Mouse (Mus musculus) liver, embryonic 12.5 days (tissue): ENCODE measurements around the gene Gm21970. TPM values are rescaled to one million over a fixed set of nuclear protein-coding genes. Genes with fewer than 3 reads are reported as not detected.

Experiments used
- ATAC-seq: fragments of 200-750 bp; cut with Nextera tagmentation; 2 replicates; pipeline ENCODE4 v1.8.0; 2017; ENCODE audit warnings: moderate number of reproducible peaks, mild to moderate bottlenecking, moderate library complexity
- H3K27ac ChIP-seq: fragments of 300-500 bp; sonication (generic); 2 replicates; pipeline ENCODE4 v1.5.1; 2016; ENCODE audit warnings: mild to moderate bottlenecking
- H3K27me3 ChIP-seq: fragments of 300-500 bp; sonication (generic); replicated peaks from 2 replicates; pipeline ENCODE4 v1.6.1; 2016; ENCODE audit warnings: mild to moderate bottlenecking, moderate library complexity
- H3K36me3 ChIP-seq: fragments of 300-500 bp; sonication (generic); 2 replicates; pipeline ENCODE4 v1.6.1; 2016; ENCODE audit warnings: mild to moderate bottlenecking, moderate library complexity
- H3K4me1 ChIP-seq: fragments of 300-500 bp; sonication (generic); 2 replicates; pipeline ENCODE4 v1.6.1; 2016
- H3K4me2 ChIP-seq: fragments of 300-500 bp; sonication (generic); 2 replicates; pipeline ENCODE4 v1.6.1; 2016; ENCODE audit warnings: mild to moderate bottlenecking, moderate library complexity
- H3K4me3 ChIP-seq: fragments of 300-500 bp; sonication (generic); 2 replicates; pipeline ENCODE4 v1.5.1; 2016; ENCODE audit warnings: mild to moderate bottlenecking, moderate library complexity
- H3K9ac ChIP-seq: fragments of 300-500 bp; sonication (generic); 2 replicates; pipeline ENCODE4 v1.6.1; 2016; ENCODE audit warnings: mild to moderate bottlenecking, moderate library complexity
- H3K9me3 ChIP-seq: fragments of 300-500 bp; sonication (generic); replicated peaks from 2 replicates; pipeline ENCODE4 v1.6.1; 2016; ENCODE audit warnings: mild to moderate bottlenecking, moderate library complexity
- WGBS: fragments of 180-500 bp; shearing (Covaris S2); methylation state at CpG from one replicate; pipeline ENCODE4 v1.1.7; 2016; ENCODE audit not compliant: insufficient replicate concordance; 5-methylcytosine and 5-hydroxymethylcytosine counted together
- polyA plus RNA-seq: library from polyadenylated mRNA; unstranded; fragments of >200 nt; fragmentation: Nextera tagmentation; extraction: Ambion mirVana; gene quantifications from 2 replicates; pipeline ENCODE4 v1.2.1, GENCODE M21; 2016

Gm21970 gene
- not detected in 2 replicates for polyA plus RNA-seq

DNA sequence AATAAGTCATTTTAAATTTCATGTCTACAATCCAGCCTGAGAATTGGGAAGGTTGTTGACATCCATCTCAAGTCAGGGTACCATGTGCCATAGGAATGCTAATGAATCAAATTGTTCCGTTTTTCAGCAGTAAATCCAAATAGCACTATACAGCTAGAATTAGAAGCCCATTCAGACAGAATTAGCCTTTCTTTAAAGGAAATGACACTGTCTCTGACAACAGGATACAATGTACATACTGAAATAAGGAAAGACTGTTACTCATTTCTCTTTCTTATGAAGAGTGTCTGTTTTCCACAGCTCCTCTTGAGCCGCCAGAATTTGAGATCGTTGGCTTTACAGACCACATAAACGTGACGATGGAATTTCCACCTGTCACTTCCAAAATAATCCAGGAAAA is at the start of gene Gm21970:
Gene Gm21970, plus strand, starts transcription at position 301 of the 400 bp plus-strand sequence.
- Histone ChIP-seq H3K4me1 (peaks cover 24% of the 10 kb centered on the region), H3K4me3 (no peak within 1 kb of the TSS), H3K9me3 (peaks cover 9% of the 10 kb centered on the region; the same call in 1 of the 2 replicates), H3K27ac (no peak within 1 kb of the TSS), H3K36me3 (peaks cover 99% of the 10 kb centered on the region), H3K27me3 (no peaks in the 10 kb centered on the region), H3K9ac (no peak within 1 kb of the TSS), H3K4me2 (no peak within 1 kb of the TSS)
- WGBS: 85% methylated on average over 5 of the region's 5 CpGs
- ATAC-seq: no peak

DNA sequence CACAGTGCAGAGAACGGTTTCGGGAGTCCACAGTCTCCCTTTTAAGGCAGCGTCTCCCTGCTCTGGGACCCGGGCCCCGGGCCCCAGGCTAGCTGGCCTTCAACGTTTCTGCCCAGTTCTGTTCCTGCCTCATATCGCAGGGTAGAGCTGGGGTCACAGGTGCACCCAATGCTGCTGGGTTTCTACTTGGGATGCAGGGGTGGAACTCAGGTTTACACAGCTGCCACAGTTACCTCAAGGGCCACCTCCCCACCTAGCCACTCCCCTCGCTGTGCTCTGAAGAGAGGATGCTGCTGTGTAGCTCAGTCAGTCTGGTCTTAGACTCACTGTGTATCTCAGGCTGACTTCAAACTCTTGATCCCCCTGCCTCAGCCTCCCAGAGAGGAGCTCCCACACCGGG is 45.0 kb upstream of the Gm21970 start:
- H3K27ac ChIP-seq: no peak overlapping the region
- ATAC-seq: no peak; the same call in 1 of the 2 replicates
- H3K36me3 ChIP-seq: no peaks in the 10 kb centered on the region
- 66% methylated on average over 9 of the region's 9 CpGs for WGBS
- H3K9ac ChIP-seq: no peak overlapping the region
- H3K4me2 ChIP-seq: no peak overlapping the region
- H3K9me3 ChIP-seq: no peaks in the 10 kb centered on the region
- no peak overlapping the region for H3K4me3 ChIP-seq
- no peaks in the 10 kb centered on the region for H3K4me1 ChIP-seq
- H3K27me3 ChIP-seq: peaks cover 15% of the 10 kb centered on the region; the same call in 1 of the 2 replicates

DNA sequence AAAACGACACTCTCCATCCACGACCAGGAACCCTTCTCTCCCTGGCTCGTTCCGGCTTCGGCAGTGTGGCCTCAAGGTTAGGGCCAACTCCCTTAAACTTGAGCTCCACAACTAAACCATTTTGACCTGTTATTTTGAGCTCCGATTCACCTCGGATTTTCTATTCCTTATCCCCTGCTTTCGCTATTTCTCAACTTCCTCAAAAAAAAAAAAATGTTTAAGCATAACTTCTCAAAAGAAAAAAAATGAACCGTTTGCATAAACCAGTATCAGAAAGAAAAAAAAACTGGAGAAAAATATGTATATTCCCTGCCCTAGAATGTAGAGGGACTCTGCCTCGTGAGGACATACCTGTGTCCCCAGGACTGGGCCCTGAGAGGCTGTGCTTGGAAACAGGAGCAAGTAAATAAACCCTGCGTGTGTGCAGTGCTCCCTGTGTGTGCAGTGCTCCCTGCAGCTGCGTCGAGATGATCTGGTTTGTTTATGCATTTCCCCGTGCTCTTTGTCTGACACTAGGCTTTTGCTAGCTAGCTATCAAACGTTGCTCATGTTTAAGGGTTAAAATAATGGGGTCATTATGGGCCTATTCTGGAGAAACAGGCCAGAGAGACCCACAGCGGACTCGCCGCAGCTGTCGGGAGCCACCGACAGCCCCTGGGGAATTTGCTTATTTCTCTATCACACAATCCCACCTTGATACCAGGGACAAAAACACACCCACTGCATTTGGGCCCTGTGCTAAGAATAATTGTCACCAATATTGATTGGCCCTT is 43.8 kb upstream of the Gm21970 start:
- Histone ChIP-seq H3K9ac (no peak overlapping the region), H3K4me3 (no peak overlapping the region), H3K9me3 (no peaks in the 10 kb centered on the region), H3K27ac (no peak overlapping the region), H3K36me3 (no peaks in the 10 kb centered on the region), H3K4me2 (no peak overlapping the region), H3K4me1 (peaks cover 10% of the 10 kb centered on the region), H3K27me3 (peaks cover 15% of the 10 kb centered on the region; the same call in 1 of the 2 replicates)
- 68% methylated on average over 20 of the region's 20 CpGs for WGBS
- ATAC-seq: no peak

DNA sequence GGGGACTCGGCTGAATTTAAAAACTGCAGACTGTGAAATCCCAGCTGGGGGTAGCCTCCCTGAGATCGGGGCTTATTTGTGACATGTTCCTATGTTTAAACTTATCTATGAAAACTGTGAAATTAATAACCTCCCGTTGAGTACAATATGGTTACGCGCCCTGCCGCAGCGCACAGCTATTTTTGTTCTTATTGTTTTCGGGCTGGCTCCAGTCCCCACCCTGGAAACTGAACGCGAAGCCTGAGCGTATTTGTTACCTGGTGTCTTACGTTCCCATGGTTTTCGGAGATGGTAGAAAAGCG is 43.3 kb upstream of the Gm21970 start:
- Histone ChIP-seq H3K27me3 (peaks cover 15% of the 10 kb centered on the region; the same call in 1 of the 2 replicates), H3K9ac (no peak overlapping the region), H3K36me3 (no peaks in the 10 kb centered on the region), H3K4me3 (no peak overlapping the region), H3K4me2 (no peak overlapping the region), H3K4me1 (peaks cover 15% of the 10 kb centered on the region), H3K9me3 (no peaks in the 10 kb centered on the region), H3K27ac (no peak overlapping the region)
- 82% methylated on average over 14 of the region's 14 CpGs for WGBS
- no peak for ATAC-seq

DNA sequence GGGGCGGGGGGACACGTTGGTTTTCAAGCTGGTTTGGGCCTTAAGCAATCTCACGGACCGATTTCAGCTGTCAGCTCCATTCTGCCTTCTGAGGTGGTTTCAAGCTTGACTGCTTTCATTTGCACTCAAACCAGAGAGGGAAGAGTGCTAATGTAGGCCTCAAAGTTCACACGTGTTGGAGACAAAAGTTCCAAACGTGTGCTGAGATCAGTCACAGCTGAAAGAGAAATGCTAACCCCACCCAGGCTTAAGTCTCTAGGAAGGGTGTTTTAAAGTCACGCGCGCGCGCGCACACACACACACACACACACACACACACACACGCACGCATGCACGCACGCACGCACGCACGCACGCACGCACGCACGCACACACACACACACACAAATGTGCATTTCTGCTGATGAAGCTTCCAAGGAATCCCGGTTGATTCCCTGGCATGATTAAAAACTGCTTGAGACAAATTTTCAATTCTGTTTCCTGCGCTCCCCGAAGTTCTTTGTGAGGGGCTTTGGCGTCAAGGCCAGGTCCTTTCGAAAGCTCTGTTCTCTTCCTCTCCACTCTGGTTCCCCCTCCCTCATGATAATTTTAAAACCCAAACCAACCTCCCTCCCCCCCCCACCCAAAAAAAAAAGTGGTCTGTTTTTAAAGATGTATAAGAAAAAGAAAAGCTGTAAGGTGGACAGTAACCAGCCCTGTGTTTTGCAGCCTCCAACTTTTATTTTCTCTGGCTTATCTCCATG is 42.8 kb upstream of the Gm21970 start:
- no peak overlapping the region for H3K27ac ChIP-seq
- H3K9me3 ChIP-seq: no peaks in the 10 kb centered on the region
- no peak overlapping the region for H3K4me3 ChIP-seq
- H3K9ac ChIP-seq: no peak overlapping the region
- no peak for ATAC-seq
- peaks cover 15% of the 10 kb centered on the region; the same call in 1 of the 2 replicates for H3K27me3 ChIP-seq
- no peak overlapping the region for H3K4me2 ChIP-seq
- H3K36me3 ChIP-seq: no peaks in the 10 kb centered on the region
- WGBS: 80% methylated on average over 28 of the region's 28 CpGs
- H3K4me1 ChIP-seq: peaks cover 21% of the 10 kb centered on the region

DNA sequence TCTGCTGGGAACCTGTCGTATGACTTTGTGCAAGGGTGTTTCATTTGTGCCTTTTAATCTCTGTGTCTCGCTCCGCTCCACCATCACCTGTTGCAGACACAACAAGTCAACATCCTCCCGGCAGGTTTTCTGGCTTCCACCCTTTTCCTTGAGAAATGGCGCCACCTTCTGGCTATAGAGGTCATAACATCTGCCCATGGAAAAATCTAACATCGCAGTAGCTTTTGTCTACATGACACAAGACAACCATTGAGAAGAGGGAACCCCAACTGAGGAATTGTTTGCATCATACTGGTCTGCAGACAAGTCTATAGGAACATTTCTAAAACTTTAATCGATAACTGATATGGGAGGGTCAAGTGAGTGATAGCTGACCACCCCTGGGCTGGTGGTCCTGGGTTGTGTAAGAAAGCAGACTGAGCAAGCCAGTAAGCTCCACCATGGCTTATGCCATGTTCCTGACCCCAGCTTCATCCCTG is 39.4 kb upstream of the Gm21970 start:
- peak; percentile 10 for ATAC-seq
- no peaks in the 10 kb centered on the region for H3K36me3 ChIP-seq
- H3K9ac ChIP-seq: peak overlapping the region; percentile 62
- H3K27ac ChIP-seq: peak overlapping the region; percentile 95
- H3K4me3 ChIP-seq: peak overlapping the region; percentile 16
- peaks cover 40% of the 10 kb centered on the region for H3K4me1 ChIP-seq
- peaks cover 7% of the 10 kb centered on the region; the same call in 1 of the 2 replicates for H3K27me3 ChIP-seq
- WGBS: 7% methylated on average over 7 of the region's 7 CpGs
- peak overlapping the region; percentile 66 for H3K4me2 ChIP-seq
- H3K9me3 ChIP-seq: no peaks in the 10 kb centered on the region

DNA sequence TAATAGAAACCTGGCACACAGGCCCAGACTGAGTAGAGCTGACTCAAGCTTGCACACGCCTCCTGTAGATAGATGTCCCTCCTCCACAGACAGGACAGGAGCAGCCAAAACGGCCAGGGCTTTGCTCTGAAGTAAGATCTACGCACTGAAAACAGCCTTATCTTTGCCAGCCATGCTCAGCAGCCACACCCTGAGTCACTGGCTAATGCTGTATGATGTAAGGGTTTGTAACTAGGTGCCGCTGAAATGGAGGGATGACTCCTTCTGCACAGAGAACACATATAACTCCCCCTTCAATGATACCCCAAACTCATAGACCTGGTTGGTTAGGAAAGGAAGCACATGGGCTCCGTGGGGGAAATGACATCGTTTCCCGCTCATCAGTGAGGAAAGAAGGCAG is 38.8 kb upstream of the Gm21970 start:
- H3K4me1 ChIP-seq: peaks cover 42% of the 10 kb centered on the region
- ATAC-seq: peak; percentile 97
- H3K4me2 ChIP-seq: peak overlapping the region; percentile 66
- H3K4me3 ChIP-seq: peak overlapping the region; percentile 35
- H3K9ac ChIP-seq: peak overlapping the region; percentile 68
- H3K9me3 ChIP-seq: no peaks in the 10 kb centered on the region
- H3K36me3 ChIP-seq: no peaks in the 10 kb centered on the region
- peak overlapping the region; percentile 95 for H3K27ac ChIP-seq
- H3K27me3 ChIP-seq: peaks cover 7% of the 10 kb centered on the region; the same call in 1 of the 2 replicates
- WGBS: 17% methylated on average over 7 of the region's 7 CpGs

DNA sequence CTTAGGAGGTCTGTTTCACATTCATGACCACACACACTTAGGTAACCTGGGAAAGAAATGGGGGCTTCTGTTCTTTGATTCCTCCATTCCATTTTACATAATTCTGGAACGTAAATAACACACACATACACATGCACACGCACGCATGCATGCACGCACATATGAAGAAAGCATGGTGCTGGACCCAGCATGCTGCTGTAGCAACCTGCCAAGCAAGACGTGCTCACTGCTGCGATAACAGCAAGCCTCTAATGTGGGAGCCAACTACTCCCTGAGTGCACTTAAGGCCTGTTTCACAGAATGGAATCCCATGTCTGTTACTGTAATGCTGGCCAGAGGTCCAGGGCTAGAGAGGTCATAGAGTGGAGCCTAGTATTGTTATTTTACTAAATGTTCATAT is 38.3 kb upstream of the Gm21970 start:
- H3K9ac ChIP-seq: peak overlapping the region; percentile 68
- peak; percentile 73 for ATAC-seq
- peak overlapping the region; percentile 35 for H3K4me3 ChIP-seq
- WGBS: 60% methylated on average over 6 of the region's 6 CpGs
- H3K4me1 ChIP-seq: peaks cover 42% of the 10 kb centered on the region
- H3K27ac ChIP-seq: peak overlapping the region; percentile 95
- H3K36me3 ChIP-seq: no peaks in the 10 kb centered on the region
- peaks cover 7% of the 10 kb centered on the region; the same call in 1 of the 2 replicates for H3K27me3 ChIP-seq
- H3K4me2 ChIP-seq: peak overlapping the region; percentile 66
- H3K9me3 ChIP-seq: no peaks in the 10 kb centered on the region

DNA sequence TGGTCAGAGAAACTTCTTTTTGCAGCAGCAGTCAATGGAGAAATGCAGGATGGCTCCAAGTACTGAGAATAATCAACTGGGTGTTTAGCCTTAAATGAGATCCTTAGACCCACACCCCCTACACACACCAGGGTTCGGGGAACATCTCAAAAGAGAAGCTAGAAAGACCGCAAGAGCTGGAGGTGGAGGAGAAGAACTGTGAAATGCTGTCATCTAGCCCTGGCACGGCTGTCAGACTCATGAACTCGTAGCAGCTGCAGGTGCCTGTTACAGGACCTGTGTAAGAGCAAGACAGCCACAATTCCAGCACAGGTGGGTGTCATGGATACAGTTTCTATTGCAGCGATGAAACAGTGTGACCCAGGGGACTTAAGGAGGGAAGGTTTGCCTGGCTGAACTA is 37.9 kb upstream of the Gm21970 start:
- H3K27ac ChIP-seq: peak overlapping the region; percentile 95
- no peaks in the 10 kb centered on the region for H3K36me3 ChIP-seq
- no peaks in the 10 kb centered on the region for H3K9me3 ChIP-seq
- WGBS: 73% methylated on average over 5 of the region's 5 CpGs
- peak overlapping the region; percentile 66; the same call in 1 of the 2 replicates for H3K4me2 ChIP-seq
- peaks cover 7% of the 10 kb centered on the region; the same call in 1 of the 2 replicates for H3K27me3 ChIP-seq
- H3K9ac ChIP-seq: peak overlapping the region; percentile 68
- H3K4me1 ChIP-seq: peaks cover 44% of the 10 kb centered on the region
- H3K4me3 ChIP-seq: no peak overlapping the region
- ATAC-seq: no peak

DNA sequence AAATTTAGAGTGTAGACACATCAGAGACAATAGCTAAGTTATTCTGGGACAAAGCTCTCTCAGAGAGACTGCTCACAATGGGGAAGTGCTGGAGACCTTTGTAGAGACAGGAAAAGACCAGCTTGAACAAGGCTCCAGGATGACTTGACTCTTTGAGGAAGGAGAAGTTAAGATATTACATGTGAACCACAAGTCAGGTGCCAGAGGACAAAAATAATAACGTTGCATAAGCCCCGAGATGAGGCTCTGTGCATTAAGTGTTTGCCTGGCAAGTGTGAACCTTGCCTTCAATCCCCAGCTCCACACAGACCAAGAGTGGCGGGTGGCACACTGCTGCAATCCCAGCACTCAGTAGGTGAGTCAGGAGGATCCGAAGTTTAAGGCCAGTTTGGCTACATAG is 36.9 kb upstream of the Gm21970 start:
- Histone ChIP-seq H3K9ac (no peak overlapping the region), H3K9me3 (no peaks in the 10 kb centered on the region), H3K27ac (peak overlapping the region; percentile 95), H3K36me3 (no peaks in the 10 kb centered on the region), H3K27me3 (peaks cover 7% of the 10 kb centered on the region; the same call in 1 of the 2 replicates), H3K4me1 (peaks cover 52% of the 10 kb centered on the region), H3K4me2 (0 out of 2 replicates have a peak overlapping the region, but pooled peaks have one; percentile 6), H3K4me3 (no peak overlapping the region)
- 46% methylated on average over 4 of the region's 4 CpGs for WGBS
- no peak for ATAC-seq

DNA sequence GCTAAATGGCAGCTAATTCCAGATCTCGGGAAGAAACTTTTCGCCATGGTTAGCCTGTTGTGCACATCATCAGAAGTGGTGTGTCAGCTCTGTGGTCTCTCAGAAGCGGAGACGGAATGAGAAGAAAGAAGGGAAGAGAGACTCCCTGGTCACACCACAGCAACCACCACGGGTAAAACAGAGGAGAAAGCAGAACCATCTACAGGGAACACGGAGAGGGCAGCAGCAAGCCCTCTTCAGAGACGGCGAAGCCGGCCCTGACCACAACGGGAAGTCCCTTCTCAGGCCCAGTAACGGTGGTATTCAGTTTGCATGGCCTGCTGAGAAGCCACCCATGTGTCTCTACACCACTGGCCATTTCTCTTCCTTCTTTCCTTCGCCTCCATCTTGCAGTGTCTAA is 36.4 kb upstream of the Gm21970 start:
- Histone ChIP-seq H3K4me3 (no peak overlapping the region), H3K4me2 (0 out of 2 replicates have a peak overlapping the region, but pooled peaks have one; percentile 6), H3K9me3 (no peaks in the 10 kb centered on the region), H3K27ac (peak overlapping the region; percentile 95), H3K36me3 (no peaks in the 10 kb centered on the region), H3K9ac (no peak overlapping the region), H3K27me3 (peaks cover 7% of the 10 kb centered on the region; the same call in 1 of the 2 replicates), H3K4me1 (peaks cover 58% of the 10 kb centered on the region)
- no peak for ATAC-seq
- 35% methylated on average over 12 of the region's 12 CpGs for WGBS
